Mouse (Mus musculus): ENCODE data around the gene Slc6a18. TPM values are rescaled to one million over a fixed set of nuclear protein-coding genes. Genes with fewer than 3 reads are reported as not detected.

Gene Slc6a18
- polyA plus RNA-seq, 1 experiment from 2014 or later: not detected

DNA sequence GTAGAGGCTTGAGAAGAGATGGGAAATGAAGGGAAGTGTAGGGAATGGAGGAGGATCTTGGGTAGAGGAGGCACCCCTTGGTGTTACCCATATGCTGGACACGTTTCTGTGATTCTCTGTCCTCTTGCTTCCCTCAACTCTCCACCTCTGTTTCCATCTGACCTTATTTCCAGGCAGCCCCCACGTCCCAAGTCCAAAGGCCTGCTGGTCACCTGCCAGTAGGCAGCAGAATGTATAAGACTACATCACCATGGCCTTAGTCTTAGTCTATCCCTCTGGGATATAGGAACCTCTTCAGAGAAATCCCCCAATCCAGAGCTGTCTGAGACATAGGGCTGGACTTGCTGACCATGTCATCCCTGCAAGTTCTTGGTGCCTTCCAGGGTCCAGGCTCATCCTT lies 1.5 kb upstream of the Slc6a18 start:
- no peaks in the 10 kb centered on the region for H3K36me3 ChIP-seq (ENCODE audit: control insufficient read depth, insufficient read depth, low read length)
- H3K9ac ChIP-seq (ENCODE audit: low read length): no peak overlapping the region
- H3K9me3 ChIP-seq (ENCODE audit: control insufficient read depth, low read length): no peaks in the 10 kb centered on the region
- no peak overlapping the region for H3K4me2 ChIP-seq (ENCODE audit: low read depth, low read length)
- no peaks in the 10 kb centered on the region for H3K27me3 ChIP-seq (ENCODE audit: control insufficient read depth, insufficient read depth, low read depth, low read length)
- no peak overlapping the region for H3K4me3 ChIP-seq (ENCODE audit: low read length)
- no peak overlapping the region for H3K27ac ChIP-seq (ENCODE audit: low read length)
- 53% methylated on average over 2 of the region's 2 CpGs for WGBS
- ATAC-seq (ENCODE audit: low read depth): no peak
- no peaks in the 10 kb centered on the region for H3K4me1 ChIP-seq (replicated peaks; ENCODE audit: control insufficient read depth, insufficient read depth, low read length)

GRCm38 (mm10) chr13:73675161-73675560 lies 2.7 kb downstream of the Slc6a18 start:
- H3K9me3 ChIP-seq (ENCODE audit: control insufficient read depth, low read length): no peaks in the 10 kb centered on the region

DNA sequence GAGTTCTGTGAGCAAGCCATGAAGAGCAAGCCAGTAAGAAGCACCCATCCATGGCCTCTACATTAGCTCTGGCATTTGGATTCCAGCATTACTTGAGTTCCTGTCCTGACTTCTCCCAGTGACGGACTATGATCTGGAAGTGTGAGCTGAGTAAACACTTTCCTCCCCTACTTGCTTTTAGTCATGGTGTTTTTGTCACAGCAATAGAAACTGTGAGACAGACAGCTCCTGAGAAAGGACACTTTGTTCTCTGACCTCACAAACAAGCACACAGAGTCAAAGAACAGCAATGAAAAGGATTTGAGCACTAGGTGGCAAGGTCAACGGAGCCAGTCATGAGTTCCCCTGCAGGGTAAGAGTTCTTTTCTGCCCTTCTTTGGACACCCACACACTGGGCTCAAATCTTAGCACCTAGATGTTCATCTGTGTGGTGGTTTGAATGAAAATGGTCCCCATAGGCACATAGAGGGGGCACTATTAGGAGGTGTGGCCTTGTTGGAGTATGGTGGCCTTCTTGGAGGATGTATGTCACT lies 17.6 kb downstream of the Slc6a18 start:
- Histone ChIP-seq H3K36me3 (ENCODE audit: control insufficient read depth, insufficient read depth, low read length) (no peaks in the 10 kb centered on the region), H3K27ac (ENCODE audit: low read length) (no peak overlapping the region), H3K4me3 (ENCODE audit: low read length) (no peak overlapping the region), H3K4me2 (ENCODE audit: low read depth, low read length) (no peak overlapping the region), H3K9me3 (ENCODE audit: control insufficient read depth, low read length) (no peaks in the 10 kb centered on the region), H3K9ac (ENCODE audit: low read length) (no peak overlapping the region), H3K4me1 (replicated peaks; ENCODE audit: control insufficient read depth, insufficient read depth, low read length) (no peaks in the 10 kb centered on the region), H3K27me3 (ENCODE audit: control insufficient read depth, insufficient read depth, low read depth, low read length) (no peaks in the 10 kb centered on the region)
- WGBS: 57% methylated on average over 2 of the region's 2 CpGs
- no peak for ATAC-seq (ENCODE audit: low read depth)

More at GRCm38 (mm10) chr13:73675161-73675560, 2.7 kb downstream of the Slc6a18 start:
- no peaks in the 10 kb centered on the region for H3K4me1 ChIP-seq (replicated peaks; ENCODE audit: control insufficient read depth, insufficient read depth, low read length)
- no peak overlapping the region for H3K4me2 ChIP-seq (ENCODE audit: low read depth, low read length)
- no peak for ATAC-seq (ENCODE audit: low read depth)
- H3K9ac ChIP-seq (ENCODE audit: low read length): no peak overlapping the region
- no peak overlapping the region for H3K4me3 ChIP-seq (ENCODE audit: low read length)
- no peaks in the 10 kb centered on the region for H3K36me3 ChIP-seq (ENCODE audit: control insufficient read depth, insufficient read depth, low read length)
- H3K27me3 ChIP-seq (ENCODE audit: control insufficient read depth, insufficient read depth, low read depth, low read length): no peaks in the 10 kb centered on the region
- H3K27ac ChIP-seq (ENCODE audit: low read length): no peak overlapping the region
- WGBS: 85% methylated on average over 7 of the region's 7 CpGs

GRCm38 (mm10) chr13:73658953-73659352 lies 18.9 kb downstream of the Slc6a18 start:
- Histone ChIP-seq H3K4me3 (ENCODE audit: low read length) (no peak overlapping the region), H3K27ac (ENCODE audit: low read length) (no peak overlapping the region), H3K36me3 (ENCODE audit: control insufficient read depth, insufficient read depth, low read length) (no peaks in the 10 kb centered on the region), H3K9me3 (ENCODE audit: control insufficient read depth, low read length) (no peaks in the 10 kb centered on the region), H3K27me3 (ENCODE audit: control insufficient read depth, insufficient read depth, low read depth, low read length) (no peaks in the 10 kb centered on the region), H3K4me2 (ENCODE audit: low read depth, low read length) (no peak overlapping the region), H3K9ac (ENCODE audit: low read length) (no peak overlapping the region), H3K4me1 (replicated peaks; ENCODE audit: control insufficient read depth, insufficient read depth, low read length) (no peaks in the 10 kb centered on the region)
- WGBS: 45% methylated on average over 2 of the region's 2 CpGs
- no peak for ATAC-seq (ENCODE audit: low read depth)

- H3K9me3 ChIP-seq (ENCODE audit: control insufficient read depth, low read length): no peaks in the 10 kb centered on the region
- H3K4me3 ChIP-seq (ENCODE audit: low read length): no peak overlapping the region
- H3K9ac ChIP-seq (ENCODE audit: low read length): no peak overlapping the region
- no peaks in the 10 kb centered on the region for H3K27me3 ChIP-seq (ENCODE audit: control insufficient read depth, insufficient read depth, low read depth, low read length)
- 57% methylated on average over 3 of the region's 3 CpGs for WGBS
- no peak overlapping the region for H3K4me2 ChIP-seq (ENCODE audit: low read depth, low read length)
- no peaks in the 10 kb centered on the region for H3K36me3 ChIP-seq (ENCODE audit: control insufficient read depth, insufficient read depth, low read length)
- no peak overlapping the region for H3K27ac ChIP-seq (ENCODE audit: low read length)
- no peaks in the 10 kb centered on the region for H3K4me1 ChIP-seq (replicated peaks; ENCODE audit: control insufficient read depth, insufficient read depth, low read length)
- no peak for ATAC-seq (ENCODE audit: low read depth)
Observed at GRCm38 (mm10) chr13:73654976-73655375, 22.8 kb downstream of the Slc6a18 start.

- no peaks in the 10 kb centered on the region for H3K9me3 ChIP-seq (ENCODE audit: control insufficient read depth, low read length)
- H3K27ac ChIP-seq (ENCODE audit: low read length): no peak overlapping the region
- no peaks in the 10 kb centered on the region for H3K4me1 ChIP-seq (replicated peaks; ENCODE audit: control insufficient read depth, insufficient read depth, low read length)
- no peak overlapping the region for H3K9ac ChIP-seq (ENCODE audit: low read length)
- no peak overlapping the region for H3K4me3 ChIP-seq (ENCODE audit: low read length)
- H3K27me3 ChIP-seq (ENCODE audit: control insufficient read depth, insufficient read depth, low read depth, low read length): no peaks in the 10 kb centered on the region
- H3K36me3 ChIP-seq (ENCODE audit: control insufficient read depth, insufficient read depth, low read length): peaks cover 3% of the 10 kb centered on the region; the same call in 1 of the 2 replicates
- WGBS: 78% methylated on average over 3 of the region's 3 CpGs
- ATAC-seq (ENCODE audit: low read depth): no peak
- no peak overlapping the region for H3K4me2 ChIP-seq (ENCODE audit: low read depth, low read length)
Observed at GRCm38 (mm10) chr13:73653266-73653665, 24.6 kb downstream of the Slc6a18 start.

DNA sequence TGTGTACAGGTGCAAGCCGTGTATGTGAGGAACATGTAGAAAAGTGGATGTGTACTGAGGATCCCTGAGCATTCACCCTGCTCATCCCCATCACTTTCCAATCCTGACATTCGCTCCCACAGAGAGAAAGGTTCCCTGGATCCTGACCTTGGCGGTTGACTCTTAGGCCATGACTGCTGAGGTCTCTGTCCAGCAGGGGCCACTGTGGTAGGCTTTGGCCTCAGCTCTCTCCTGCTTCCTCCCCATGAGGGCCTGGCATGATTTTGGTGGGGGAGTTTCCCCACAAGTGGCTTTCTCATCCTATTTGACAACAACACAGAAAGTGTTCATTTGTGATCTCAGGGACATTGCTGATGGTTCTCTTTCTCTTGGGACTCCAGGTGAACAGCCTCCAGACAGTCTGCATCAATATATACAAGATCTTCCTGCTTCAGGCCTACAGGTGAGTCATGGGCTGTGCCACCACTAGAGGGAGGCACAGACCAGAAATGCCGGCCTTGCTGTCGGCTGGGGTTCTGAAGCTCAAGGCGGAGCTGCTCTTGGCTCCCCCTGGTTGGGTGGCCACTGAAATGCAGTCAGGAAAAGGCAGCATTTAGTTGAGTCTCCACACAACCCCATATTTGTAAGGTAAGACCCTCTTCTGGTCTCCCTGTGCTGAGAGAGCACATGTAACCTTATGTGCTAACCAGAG lies 31.3 kb downstream of the Slc6a18 start:
- 38% methylated on average over 6 of the region's 6 CpGs for WGBS
- no peak for ATAC-seq (ENCODE audit: low read depth)
- Histone ChIP-seq H3K27me3 (ENCODE audit: control insufficient read depth, insufficient read depth, low read depth, low read length) (no peaks in the 10 kb centered on the region), H3K4me3 (ENCODE audit: low read length) (no peak overlapping the region), H3K4me1 (replicated peaks; ENCODE audit: control insufficient read depth, insufficient read depth, low read length) (no peaks in the 10 kb centered on the region), H3K27ac (ENCODE audit: low read length) (no peak overlapping the region), H3K9ac (ENCODE audit: low read length) (no peak overlapping the region), H3K9me3 (ENCODE audit: control insufficient read depth, low read length) (no peaks in the 10 kb centered on the region), H3K4me2 (ENCODE audit: low read depth, low read length) (no peak overlapping the region), H3K36me3 (ENCODE audit: control insufficient read depth, insufficient read depth, low read length) (peaks cover 3% of the 10 kb centered on the region; the same call in 1 of the 2 replicates)

GRCm38 (mm10) chr13:73641296-73641695 lies 36.5 kb downstream of the Slc6a18 start:
- Histone ChIP-seq H3K9me3 (ENCODE audit: control insufficient read depth, low read length) (no peaks in the 10 kb centered on the region), H3K9ac (ENCODE audit: low read length) (no peak overlapping the region), H3K27ac (ENCODE audit: low read length) (no peak overlapping the region), H3K4me1 (replicated peaks; ENCODE audit: control insufficient read depth, insufficient read depth, low read length) (no peaks in the 10 kb centered on the region), H3K4me2 (ENCODE audit: low read depth, low read length) (no peak overlapping the region), H3K4me3 (ENCODE audit: low read length) (no peak overlapping the region), H3K36me3 (ENCODE audit: control insufficient read depth, insufficient read depth, low read length) (no peaks in the 10 kb centered on the region; the same call in 1 of the 2 replicates), H3K27me3 (ENCODE audit: control insufficient read depth, insufficient read depth, low read depth, low read length) (no peaks in the 10 kb centered on the region)
- ATAC-seq (ENCODE audit: low read depth): no peak
- WGBS: 80% methylated on average over 4 of the region's 4 CpGs

DNA sequence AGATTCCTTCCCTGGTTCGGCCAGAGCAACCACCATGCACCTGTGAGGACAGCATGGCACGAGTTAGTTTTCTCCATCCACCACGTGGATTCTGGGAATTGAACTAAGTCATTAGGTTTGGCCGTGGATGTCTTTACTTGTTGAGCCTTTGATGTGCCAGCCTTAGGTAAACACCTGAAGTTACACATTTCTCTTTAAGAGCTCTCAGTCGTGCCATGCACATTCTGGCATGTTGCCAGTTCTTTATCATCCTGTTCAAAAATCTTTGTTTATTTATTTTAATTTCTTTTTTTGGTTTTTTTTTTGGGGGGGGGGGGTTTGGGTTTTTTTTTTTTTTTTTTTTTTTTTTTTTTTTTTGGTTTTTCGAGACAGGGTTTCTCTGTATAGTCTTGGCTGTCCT lies 40.0 kb downstream of the Slc6a18 start:
- Histone ChIP-seq H3K9ac (ENCODE audit: low read length) (no peak overlapping the region), H3K36me3 (ENCODE audit: control insufficient read depth, insufficient read depth, low read length) (no peaks in the 10 kb centered on the region; the same call in 1 of the 2 replicates), H3K27me3 (ENCODE audit: control insufficient read depth, insufficient read depth, low read depth, low read length) (no peaks in the 10 kb centered on the region), H3K4me2 (ENCODE audit: low read depth, low read length) (no peak overlapping the region), H3K4me3 (ENCODE audit: low read length) (no peak overlapping the region), H3K9me3 (ENCODE audit: control insufficient read depth, low read length) (no peaks in the 10 kb centered on the region), H3K4me1 (replicated peaks; ENCODE audit: control insufficient read depth, insufficient read depth, low read length) (no peaks in the 10 kb centered on the region), H3K27ac (ENCODE audit: low read length) (no peak overlapping the region)
- WGBS: 38% methylated on average over 5 of the region's 6 CpGs
- ATAC-seq (ENCODE audit: low read depth): no peak
